Mouse (Mus musculus) limb, embryonic 15.5 days (tissue): ENCODE measurements around the gene Olfr247. TPM values are rescaled to one million over a fixed set of nuclear protein-coding genes. Genes with fewer than 3 reads are reported as not detected.
"Not testable (repeated sequence)": the region's sequence is repeated elsewhere in the genome, so short reads cannot be mapped to it uniquely, and the experiment has no call there.

ENCODE experiments used
- ATAC-seq: fragments of 200-750 bp; cut with Nextera tagmentation; 2 replicates; pipeline ENCODE4 v1.8.0; 2017; ENCODE audit warnings: low read depth, moderate TSS enrichment; ENCODE audit not compliant: insufficient number of reproducible peaks, low FRiP score, low TSS enrichment
- H3K27ac ChIP-seq: fragments of 300-500 bp; sonication (generic); 2 replicates; pipeline ENCODE4 v1.5.1; 2015; ENCODE audit warnings: moderate library complexity, mild to moderate bottlenecking, inconsistent platforms
- H3K27me3 ChIP-seq: fragments of 300-500 bp; sonication (generic); 2 replicates; pipeline ENCODE4 v1.6.1; 2015; ENCODE audit warnings: inconsistent platforms
- H3K36me3 ChIP-seq: fragments of 300-500 bp; sonication (generic); 2 replicates; pipeline ENCODE4 v1.6.1; 2015; ENCODE audit warnings: inconsistent platforms
- H3K4me1 ChIP-seq: fragments of 300-500 bp; sonication (generic); 2 replicates; pipeline ENCODE4 v1.6.1; 2015; ENCODE audit warnings: inconsistent platforms
- H3K4me2 ChIP-seq: fragments of 300-500 bp; sonication (generic); 2 replicates; pipeline ENCODE4 v1.6.1; 2015; ENCODE audit warnings: mild to moderate bottlenecking, inconsistent platforms
- H3K4me3 ChIP-seq: fragments of 300-500 bp; sonication (generic); 2 replicates; pipeline ENCODE4 v1.5.1; 2015; ENCODE audit warnings: mild to moderate bottlenecking, inconsistent platforms
- H3K9ac ChIP-seq: fragments of 300-500 bp; sonication (generic); 2 replicates; pipeline ENCODE4 v1.6.1; 2015; ENCODE audit warnings: inconsistent platforms
- H3K9me3 ChIP-seq: fragments of 300-500 bp; sonication (generic); 2 replicates; pipeline ENCODE4 v1.6.1; 2016; ENCODE audit warnings: inconsistent platforms
- WGBS: fragments of 180-500 bp; shearing (Covaris S2); methylation state at CpG from one replicate; pipeline ENCODE4 v1.1.7; 2015; 5-methylcytosine and 5-hydroxymethylcytosine counted together
- polyA plus RNA-seq: library from polyadenylated mRNA; unstranded; fragments of >200 nt; fragmentation: Nextera tagmentation; extraction: Ambion mirVana; gene quantifications from 2 replicates; pipeline ENCODE4 v1.2.1, GENCODE M21; 2015

The Olfr247 gene
- polyA plus RNA-seq = not detected in 2 replicates

GRCm38 (mm10) chr10:129976040-129976439 lies at the start of gene Olfr247:
Gene Olfr247, minus strand, starts transcription at chr10:129976140.
- no CpG with 5 or more reads among the region's 2 CpGs for WGBS
- not testable (repeated sequence) for H3K27me3 ChIP-seq, H3K4me3 ChIP-seq, ATAC-seq, H3K36me3 ChIP-seq, H3K4me2 ChIP-seq, H3K9ac ChIP-seq, H3K9me3 ChIP-seq, H3K27ac ChIP-seq, H3K4me1 ChIP-seq

- Histone ChIP-seq H3K4me1 (no peaks in the 10 kb centered on the region), H3K4me2 (no peak within 1 kb of the TSS), H3K36me3 (no peaks in the 10 kb centered on the region), H3K4me3 (no peak within 1 kb of the TSS), H3K27ac (no peak within 1 kb of the TSS), H3K27me3 (no peaks in the 10 kb centered on the region), H3K9ac (no peak within 1 kb of the TSS), H3K9me3 (no peaks in the 10 kb centered on the region)
- no peak for ATAC-seq
Measured at GRCm38 (mm10) chr10:130012321-130012720, 36.4 kb upstream of the Olfr247 start, which contains the start of gene Olfr820. Gene Olfr820, plus strand, starts transcription at chr10:130012621.

- H3K4me1 ChIP-seq, H3K27me3 ChIP-seq, H3K9me3 ChIP-seq, ATAC-seq, H3K4me2 ChIP-seq, H3K36me3 ChIP-seq, H3K9ac ChIP-seq, H3K4me3 ChIP-seq, H3K27ac ChIP-seq: not testable (repeated sequence)
- WGBS = 83% methylated on average over 4 of the region's 4 CpGs
Measured at GRCm38 (mm10) chr10:130005366-130005765, 29.4 kb upstream of the Olfr247 start.

- H3K4me1 ChIP-seq, H3K9me3 ChIP-seq, H3K9ac ChIP-seq, ATAC-seq, H3K36me3 ChIP-seq, H3K4me2 ChIP-seq, H3K27me3 ChIP-seq, H3K27ac ChIP-seq, H3K4me3 ChIP-seq: not testable (repeated sequence)
- WGBS = 85% methylated on average over 4 of the region's 4 CpGs
Measured at GRCm38 (mm10) chr10:130004104-130004503, 28.2 kb upstream of the Olfr247 start.

GRCm38 (mm10) chr10:129984962-129985361 lies 9.0 kb upstream of the Olfr247 start, which contains the start of gene Gm10310:
Gene Gm10310, minus strand, starts transcription at chr10:129985062.
- not testable (repeated sequence) for H3K27ac ChIP-seq, H3K4me1 ChIP-seq, H3K4me3 ChIP-seq, H3K27me3 ChIP-seq, H3K4me2 ChIP-seq, ATAC-seq, H3K9ac ChIP-seq, H3K36me3 ChIP-seq, H3K9me3 ChIP-seq
- no CpG with 5 or more reads among the region's 1 CpGs for WGBS

- not testable (repeated sequence) for H3K4me1 ChIP-seq, H3K4me2 ChIP-seq, H3K27ac ChIP-seq, ATAC-seq, H3K27me3 ChIP-seq, H3K4me3 ChIP-seq, H3K9ac ChIP-seq, H3K9me3 ChIP-seq, H3K36me3 ChIP-seq
- WGBS = no CpG with 5 or more reads among the region's 3 CpGs
Measured at GRCm38 (mm10) chr10:129981867-129982266, 5.9 kb upstream of the Olfr247 start.

GRCm38 (mm10) chr10:129972994-129973393 lies 2.9 kb downstream of the Olfr247 start:
- not testable (repeated sequence) for H3K27me3 ChIP-seq, H3K36me3 ChIP-seq, H3K9ac ChIP-seq, H3K4me1 ChIP-seq, H3K27ac ChIP-seq, H3K4me2 ChIP-seq, H3K9me3 ChIP-seq, H3K4me3 ChIP-seq, ATAC-seq
- WGBS = no CpG with 5 or more reads among the region's 3 CpGs

GRCm38 (mm10) chr10:129967166-129967565 lies 8.8 kb downstream of the Olfr247 start, which contains the start of gene Olfr819:
Gene Olfr819, minus strand, starts transcription at chr10:129967266.
- H3K27me3 ChIP-seq, H3K9me3 ChIP-seq, H3K36me3 ChIP-seq, H3K27ac ChIP-seq, H3K4me2 ChIP-seq, H3K4me3 ChIP-seq, H3K9ac ChIP-seq, H3K4me1 ChIP-seq, ATAC-seq: not testable (repeated sequence)
- 80% methylated on average over 2 of the region's 2 CpGs for WGBS

- WGBS = 86% methylated on average over 2 of the region's 3 CpGs
- not testable (repeated sequence) for H3K4me3 ChIP-seq, H3K9me3 ChIP-seq, H3K27ac ChIP-seq, H3K9ac ChIP-seq, H3K36me3 ChIP-seq, H3K4me1 ChIP-seq, H3K4me2 ChIP-seq, ATAC-seq, H3K27me3 ChIP-seq
Measured at GRCm38 (mm10) chr10:129966232-129966631, 9.7 kb downstream of the Olfr247 start.

- Histone ChIP-seq H3K9me3 (no peaks in the 10 kb centered on the region), H3K4me2 (no peak within 1 kb of the TSS), H3K27me3 (no peaks in the 10 kb centered on the region), H3K4me3 (no peak within 1 kb of the TSS), H3K9ac (no peak within 1 kb of the TSS), H3K4me1 (no peaks in the 10 kb centered on the region), H3K27ac (no peak within 1 kb of the TSS), H3K36me3 (no peaks in the 10 kb centered on the region)
- ATAC-seq = no peak
- WGBS = 79% methylated on average over 2 of the region's 2 CpGs
Measured at GRCm38 (mm10) chr10:129949000-129949399, 26.9 kb downstream of the Olfr247 start, which contains the start of gene Olfr818. Gene Olfr818, minus strand, starts transcription at chr10:129949100.

Other genes with a start within 250 kb of the Olfr247 start
- not detected in 2 replicates for gene Olfr805, start 246.8 kb downstream of the Olfr247 start, polyA plus RNA-seq
- gene Olfr806, start 234.2 kb downstream of the Olfr247 start, polyA plus RNA-seq = not detected in 2 replicates
- gene Olfr807, start 218.3 kb downstream of the Olfr247 start, polyA plus RNA-seq = not detected in 2 replicates
- not detected in 2 replicates for gene Olfr808, start 210.7 kb downstream of the Olfr247 start, polyA plus RNA-seq
- not detected in 2 replicates for gene Olfr809, start 201.5 kb downstream of the Olfr247 start, polyA plus RNA-seq
- not detected in 2 replicates for gene Olfr810, start 181.2 kb downstream of the Olfr247 start, polyA plus RNA-seq
- not detected in 2 replicates for gene Olfr811, start 171.7 kb downstream of the Olfr247 start, polyA plus RNA-seq
- gene Olfr812, start 130.0 kb downstream of the Olfr247 start, polyA plus RNA-seq = not detected in 2 replicates
- not detected in 2 replicates for gene Olfr813, start 120.8 kb downstream of the Olfr247 start, polyA plus RNA-seq
- gene Olfr814, start 96.3 kb downstream of the Olfr247 start, polyA plus RNA-seq = not detected in 2 replicates
- not detected in 2 replicates for gene Olfr815, start 70.3 kb downstream of the Olfr247 start, polyA plus RNA-seq
- gene Olfr816, start 60.5 kb downstream of the Olfr247 start, polyA plus RNA-seq = not detected in 2 replicates
- gene Olfr818, start 27.0 kb downstream of the Olfr247 start, polyA plus RNA-seq = not detected in 2 replicates
- not detected in 2 replicates for gene Olfr819, start 8.9 kb downstream of the Olfr247 start, polyA plus RNA-seq
- gene Gm10310, start 8.9 kb upstream of the Olfr247 start, polyA plus RNA-seq = not detected in 2 replicates
- gene Olfr820, start 36.5 kb upstream of the Olfr247 start, polyA plus RNA-seq = not detected in 2 replicates
- gene Olfr821, start 54.2 kb upstream of the Olfr247 start, polyA plus RNA-seq = not detected in 2 replicates
- not detected in 2 replicates for gene Olfr822, start 95.1 kb upstream of the Olfr247 start, polyA plus RNA-seq
- gene Olfr823, start 139.2 kb upstream of the Olfr247 start, polyA plus RNA-seq = not detected in 2 replicates
- not detected in 2 replicates for gene Olfr824, start 153.9 kb upstream of the Olfr247 start, polyA plus RNA-seq
- not detected in 2 replicates for gene Olfr825, start 190.6 kb upstream of the Olfr247 start, polyA plus RNA-seq
- gene Olfr826, start 208.0 kb upstream of the Olfr247 start, polyA plus RNA-seq = not detected in 2 replicates
- gene Olfr827, start 238.3 kb upstream of the Olfr247 start, polyA plus RNA-seq = not detected in 2 replicates